Mouse (Mus musculus): ENCODE measurements at regions not wholly inside any gene's neighbourhood (a gene's known extent, or its start where the extent isn't known, plus 50 kb on each side); places are given as distances from the start of the nearest gene placed in this dataset.
A peak's percentile ranks its signal among the peaks of the same experiment; 100 is the strongest.

GRCm38 (mm10) chr11:25157135-25157860, 1053.3 kb downstream of the 5730522E02Rik start:
- peak; percentile 58 for DNase-seq (ENCODE audit: low spot score)

DNA sequence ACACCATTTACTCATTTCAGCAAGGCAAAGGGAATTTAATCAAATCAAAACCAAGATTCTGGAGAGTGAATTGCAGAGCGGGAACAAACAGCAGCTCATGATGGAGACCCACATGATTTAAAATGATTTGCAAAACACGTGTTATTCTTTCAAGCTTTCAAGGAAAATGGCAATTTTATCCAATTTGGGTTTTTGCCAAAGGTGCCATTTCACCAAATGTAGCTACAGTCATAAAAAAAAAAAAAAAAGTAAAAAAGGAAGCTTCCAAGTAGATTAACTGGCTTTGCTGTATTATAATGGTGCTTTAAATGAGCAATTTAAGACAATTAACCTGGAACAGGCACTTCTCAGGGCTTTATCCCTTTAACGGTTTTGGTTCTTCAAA, 1052.7 kb downstream of the 5730522E02Rik start:
- no peak for DNase-seq (ENCODE audit: low spot score)

DNA sequence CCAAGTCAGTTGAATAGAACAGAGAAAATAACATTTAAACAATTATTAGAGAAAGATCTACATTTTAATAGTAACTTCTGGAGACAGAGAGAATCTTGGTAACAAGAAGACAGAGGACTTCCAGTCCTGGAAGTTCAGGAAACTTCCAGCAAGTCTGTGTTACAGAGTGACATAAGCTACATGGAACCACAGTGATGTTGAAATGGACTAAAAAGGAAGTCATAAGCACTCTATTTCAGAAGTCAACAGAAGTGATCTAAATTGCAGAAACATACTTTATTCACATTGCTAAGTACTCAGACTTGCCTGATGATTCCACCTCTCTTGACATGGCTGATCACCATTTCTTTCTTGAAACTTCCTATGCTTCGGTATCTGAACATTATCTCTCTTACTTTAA, 1051.7 kb downstream of the 5730522E02Rik start:
- DNase-seq (ENCODE audit: low spot score): no peak

- no peak for DNase-seq (ENCODE audit: low spot score)
These were observed 1042.6 kb downstream of the 5730522E02Rik start for GRCm38 (mm10) chr11:25167939-25168338.

GRCm38 (mm10) chr11:25171048-25171447, 1039.5 kb downstream of the 5730522E02Rik start:
- DNase-seq (ENCODE audit: low spot score): no peak
